Mouse (Mus musculus): Measurements from ENCODE around the gene Itm2b. TPM values are rescaled to one million over a fixed set of nuclear protein-coding genes. Genes with fewer than 3 reads are reported as not detected.

Gene Itm2b
- polyA plus RNA-seq, 2 experiments from 2014 or later, result 963 to 1,015 TPM

DNA sequence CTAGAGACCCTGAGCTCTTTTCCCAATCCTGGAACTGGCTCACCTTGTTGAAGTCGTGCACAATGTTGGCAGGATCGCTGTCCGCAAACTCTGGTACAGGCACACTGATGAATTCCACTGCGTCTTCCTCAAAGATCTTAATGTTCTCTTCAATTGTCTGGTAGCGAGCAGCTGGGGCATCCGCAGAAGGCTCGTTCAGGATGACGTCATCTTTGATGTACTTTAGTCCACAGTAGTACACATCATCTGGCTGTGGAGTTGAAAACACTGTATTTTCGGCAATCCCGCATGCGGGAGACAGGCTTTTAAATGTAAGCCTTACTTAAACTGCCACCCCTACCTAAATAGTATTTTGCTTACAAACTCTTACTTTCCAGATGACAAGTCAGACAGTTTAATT lies 18.8 kb downstream of the Itm2b start:
- no peak for ATAC-seq

DNA sequence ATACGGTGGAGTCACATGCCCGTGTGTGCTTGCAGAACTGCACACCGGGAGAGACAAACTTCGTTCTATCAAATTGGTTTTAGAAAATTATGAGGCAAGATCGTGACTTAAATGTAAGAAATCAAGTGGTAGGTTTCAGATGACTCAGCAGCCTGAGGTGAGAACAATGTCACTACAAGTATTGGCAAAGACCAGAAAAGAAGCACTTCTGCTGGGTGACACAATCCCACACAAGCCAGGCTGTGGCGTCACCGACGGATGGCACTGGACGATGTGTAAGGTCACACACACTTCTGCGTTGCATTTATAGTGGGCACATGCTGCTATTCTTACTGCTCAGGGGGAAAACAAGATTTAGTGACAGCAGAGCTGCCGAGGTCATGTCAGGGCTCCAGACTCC lies 21.3 kb downstream of the Itm2b start:
- no peak for ATAC-seq

DNA sequence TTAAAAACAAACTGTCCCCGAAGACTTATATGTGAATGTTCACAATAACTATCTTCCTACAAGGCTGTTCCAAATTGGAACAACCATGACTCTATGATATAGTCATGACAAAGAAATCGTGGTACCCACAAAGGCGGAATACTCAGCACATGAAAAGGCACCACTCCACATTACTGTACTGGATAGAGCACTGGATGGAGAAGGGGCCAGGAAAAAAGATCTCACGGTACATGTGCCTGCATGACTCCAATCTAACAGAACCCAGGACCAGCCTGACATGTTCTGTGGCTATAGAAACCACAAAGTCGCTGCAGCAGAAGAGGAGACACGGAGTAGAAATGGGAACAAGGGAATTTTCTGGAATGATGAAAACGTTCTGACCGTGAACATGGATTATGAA lies 30.4 kb downstream of the Itm2b start:
- ATAC-seq, result no peak

DNA sequence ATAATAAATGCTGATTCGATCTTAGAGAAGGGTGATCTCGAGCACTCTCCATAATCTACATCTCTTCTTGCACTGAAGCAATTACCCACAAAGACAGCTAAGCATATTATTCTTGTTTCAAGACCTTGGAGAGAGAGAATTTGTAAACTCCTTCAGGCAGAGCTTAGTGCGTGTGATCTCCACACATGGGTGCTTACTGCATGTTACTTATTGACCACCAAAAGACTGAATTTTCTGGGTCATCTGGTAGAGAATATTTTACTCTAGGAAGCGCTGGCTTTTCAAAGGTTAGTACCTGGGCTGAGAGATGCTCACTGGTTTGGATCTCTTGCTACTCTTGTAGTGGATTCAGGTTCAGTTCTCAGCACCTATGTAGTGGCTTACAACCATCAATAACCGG lies 34.0 kb downstream of the Itm2b start:
- ATAC-seq, result no peak

DNA sequence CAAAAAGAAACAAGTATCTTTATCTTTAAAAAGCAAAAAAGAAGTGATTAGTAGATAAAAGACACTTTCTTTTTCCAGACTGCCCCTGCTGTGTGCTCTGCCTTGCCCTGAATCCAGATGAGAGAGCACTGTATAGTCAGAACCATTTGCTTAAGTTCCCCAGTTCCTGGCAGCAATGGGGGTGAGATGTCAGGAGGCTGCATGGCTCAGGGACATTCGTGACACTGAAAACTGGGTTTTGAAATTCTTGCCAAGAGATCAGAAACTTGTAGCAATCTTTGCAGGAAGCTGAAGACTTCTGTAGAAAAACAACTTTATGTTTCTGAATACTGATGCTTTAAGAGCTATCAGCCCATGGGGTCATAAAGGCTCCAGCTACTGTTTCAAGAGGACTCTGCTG lies 35.1 kb downstream of the Itm2b start:
- peak; percentile 25 for ATAC-seq

DNA sequence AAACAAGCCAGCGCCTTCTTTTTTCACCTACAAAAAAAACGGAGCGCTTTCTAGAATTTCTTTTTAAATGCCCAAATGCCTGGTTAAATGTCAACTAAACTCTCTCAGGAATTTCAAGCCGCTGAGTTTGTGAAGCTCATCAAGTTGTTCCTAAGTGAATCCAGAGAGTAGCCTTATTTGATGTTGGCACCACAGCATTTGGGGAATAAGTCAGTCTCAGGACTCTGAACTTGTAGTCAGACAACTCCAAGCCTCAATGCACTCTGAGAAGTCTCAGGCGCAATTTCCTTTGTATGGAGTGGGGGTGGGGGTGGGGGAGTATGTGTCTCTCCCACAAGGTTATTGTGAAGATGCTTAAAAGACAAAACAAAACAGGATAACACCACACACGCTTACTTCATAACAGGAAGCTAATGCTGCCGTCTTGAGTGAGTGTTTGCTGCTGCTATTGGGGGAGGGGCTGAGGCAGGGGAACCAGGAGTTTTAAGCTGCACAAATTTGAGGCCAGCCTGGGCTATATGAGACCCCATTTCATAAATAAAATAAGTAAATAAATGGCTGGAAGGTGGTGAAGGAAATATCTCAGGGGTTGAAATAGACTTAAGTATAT lies 35.9 kb downstream of the Itm2b start:
- ATAC-seq, result peak; percentile 62

DNA sequence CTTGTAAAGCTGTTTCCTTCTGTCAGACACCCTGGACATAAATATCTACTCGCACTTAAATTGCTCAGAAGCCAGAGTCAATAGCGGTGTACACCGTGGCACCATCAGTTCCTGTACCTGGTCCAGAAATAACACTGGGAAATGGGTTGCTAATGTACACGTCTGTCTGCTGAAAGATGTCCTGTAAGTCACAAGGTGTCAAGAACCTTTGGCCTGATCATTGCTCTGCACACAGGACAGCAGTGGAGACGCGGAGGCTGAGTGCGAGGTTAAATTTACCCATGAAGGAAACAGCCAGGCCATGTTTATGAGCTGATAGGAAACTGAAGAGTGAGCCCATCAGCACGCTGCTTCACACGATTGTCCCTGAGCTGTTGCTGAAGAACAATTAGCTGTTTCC lies 37.8 kb downstream of the Itm2b start:
- no peak for ATAC-seq

DNA sequence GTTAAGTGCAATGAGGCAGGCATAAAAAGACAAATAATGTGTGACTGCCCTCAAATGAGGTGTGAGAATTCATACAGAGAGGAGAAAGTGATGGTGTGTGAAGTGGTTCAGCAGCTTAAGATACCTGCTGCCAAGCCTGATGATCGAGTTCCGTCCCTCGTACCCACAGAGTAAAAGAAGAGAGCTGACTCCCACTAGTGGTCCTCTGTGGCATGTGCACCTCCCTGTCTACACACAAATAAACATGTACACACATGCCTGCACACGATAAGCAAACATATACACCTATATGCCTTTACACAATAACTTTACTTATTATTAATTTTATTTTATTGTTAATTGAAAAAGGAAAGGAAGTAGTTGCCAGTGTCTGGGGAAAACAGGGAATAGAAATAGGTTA lies 39.5 kb downstream of the Itm2b start:
- no peak for ATAC-seq

DNA sequence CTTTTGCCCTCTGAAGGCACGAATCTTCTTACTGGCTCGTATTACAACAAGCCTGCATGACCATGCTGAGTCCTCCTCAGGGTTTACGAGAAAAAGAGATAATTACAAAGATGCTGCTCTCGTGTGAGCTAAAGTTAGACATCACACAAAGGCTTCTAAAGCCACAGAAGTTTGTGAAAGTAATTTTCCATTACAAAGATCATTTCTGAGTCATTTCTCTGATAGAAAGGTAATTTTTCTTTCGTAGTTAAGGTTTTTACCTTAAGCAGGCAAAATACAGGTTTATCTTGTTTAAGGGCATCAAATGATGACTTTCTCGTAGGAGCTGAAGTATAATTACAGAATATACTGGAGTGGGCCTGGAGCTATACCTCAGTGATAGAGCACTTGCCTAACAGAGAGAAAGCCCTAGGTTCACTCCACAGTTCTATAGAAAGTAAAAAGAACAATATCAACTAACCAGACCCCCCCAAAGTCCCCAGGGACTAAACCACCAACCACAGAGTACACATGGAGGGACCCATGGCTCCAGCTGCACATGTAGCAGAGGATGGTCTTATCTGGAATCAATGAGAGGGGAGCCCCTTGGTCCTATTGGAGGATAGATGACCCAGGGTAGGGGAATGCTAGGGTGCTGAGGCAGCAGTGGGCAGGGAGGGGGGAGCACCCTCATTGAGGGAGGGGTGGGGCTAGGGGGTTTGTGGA lies 44.9 kb downstream of the Itm2b start:
- ATAC-seq, result peak; percentile 35

DNA sequence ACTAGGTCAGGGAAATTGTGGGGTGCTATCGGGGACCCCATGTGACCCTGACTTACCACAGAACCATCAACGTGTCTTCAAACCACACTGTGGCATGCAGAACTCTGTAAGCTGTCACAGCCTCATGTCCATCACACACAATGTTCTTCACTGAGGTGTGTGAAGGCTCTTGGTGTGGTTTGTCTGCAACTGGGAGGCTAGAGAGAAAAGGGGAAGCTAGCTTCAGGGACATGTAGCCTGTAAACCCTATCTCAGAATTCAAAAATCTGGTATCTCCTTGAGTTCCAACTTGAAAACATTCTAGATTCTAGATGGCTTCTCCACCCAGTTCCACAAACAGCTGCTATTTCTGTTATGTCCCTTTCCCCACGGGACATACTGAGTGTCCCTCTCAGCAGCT lies 45.5 kb downstream of the Itm2b start:
- ATAC-seq, result peak; percentile 19

DNA sequence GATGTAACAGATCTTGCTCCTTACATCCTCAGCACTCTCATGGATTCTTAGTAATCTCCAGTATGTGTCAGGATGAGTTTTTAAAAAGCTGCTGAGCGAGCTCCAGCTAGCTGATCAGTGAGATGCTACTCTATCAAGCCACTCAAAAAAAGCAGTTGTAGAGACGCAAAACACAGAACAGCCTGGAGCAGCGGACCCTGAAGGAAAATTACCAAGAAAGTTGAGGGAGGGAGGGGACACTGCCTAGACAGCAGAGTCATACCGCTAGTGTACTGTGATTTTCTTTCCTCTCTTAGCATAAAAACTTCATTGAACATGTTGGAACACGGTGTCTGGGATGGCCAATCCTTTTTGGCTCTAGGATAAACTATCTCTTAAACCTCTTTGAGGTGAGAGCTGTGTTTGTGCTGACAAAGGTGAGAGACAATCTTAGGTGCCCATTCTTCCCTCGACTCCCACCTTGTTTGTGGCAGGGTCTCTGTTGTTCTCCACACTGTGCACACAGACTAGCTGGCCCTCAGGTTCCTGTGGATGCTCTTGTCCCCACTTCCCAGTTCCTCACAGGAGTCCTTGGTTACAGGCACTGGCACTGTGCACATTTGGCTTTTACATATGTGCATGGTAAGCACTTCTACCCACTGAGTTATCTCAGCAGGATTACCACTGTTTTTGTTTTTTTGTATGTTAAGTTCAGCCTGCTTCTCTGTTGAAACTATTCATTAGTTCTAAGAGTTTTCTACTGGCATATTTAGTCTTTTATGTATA lies 48.6 kb downstream of the Itm2b start:
- ATAC-seq, result no peak

DNA sequence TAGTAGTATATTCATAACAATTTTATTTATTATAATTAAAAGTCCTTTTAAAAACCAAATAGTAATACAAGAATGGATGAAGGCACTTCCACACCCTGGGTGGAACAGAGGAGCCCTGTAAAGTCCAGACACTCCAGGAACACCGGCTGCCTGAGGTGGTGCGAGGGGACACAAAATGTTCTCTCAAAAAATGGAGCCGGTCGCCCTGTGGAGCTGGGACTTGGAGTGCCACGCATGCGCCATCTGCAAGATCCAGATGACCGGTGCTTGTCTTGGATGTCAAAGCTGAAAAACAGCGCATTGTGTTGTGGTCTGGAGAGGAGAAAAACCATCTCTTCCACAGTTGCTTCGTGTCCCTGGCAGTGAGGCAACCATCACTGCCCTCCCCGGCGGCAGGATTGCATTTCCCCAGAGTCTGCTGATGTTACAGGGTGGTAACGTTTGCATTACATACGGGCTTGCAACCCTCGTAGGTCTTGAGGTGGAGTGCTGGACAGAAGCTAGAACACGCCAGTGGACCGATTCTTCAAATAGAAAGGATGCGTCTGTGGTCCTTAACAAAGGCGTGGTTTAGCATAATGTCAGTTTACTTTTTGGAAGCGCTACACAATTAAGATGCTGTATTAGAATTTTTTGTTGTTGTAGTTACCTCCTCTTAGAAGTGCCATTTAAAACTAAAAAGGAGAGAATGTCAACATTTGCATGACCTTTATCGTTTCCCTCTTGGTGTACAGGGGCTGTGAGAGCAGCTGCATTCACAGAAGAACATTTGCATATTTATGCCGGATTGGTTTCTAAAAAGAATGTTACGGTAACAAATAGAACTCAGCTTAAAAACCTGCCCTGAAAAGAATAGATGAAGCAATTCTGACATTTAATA lies 49.9 kb downstream of the Itm2b start:
- ATAC-seq, result peak; percentile 33

DNA sequence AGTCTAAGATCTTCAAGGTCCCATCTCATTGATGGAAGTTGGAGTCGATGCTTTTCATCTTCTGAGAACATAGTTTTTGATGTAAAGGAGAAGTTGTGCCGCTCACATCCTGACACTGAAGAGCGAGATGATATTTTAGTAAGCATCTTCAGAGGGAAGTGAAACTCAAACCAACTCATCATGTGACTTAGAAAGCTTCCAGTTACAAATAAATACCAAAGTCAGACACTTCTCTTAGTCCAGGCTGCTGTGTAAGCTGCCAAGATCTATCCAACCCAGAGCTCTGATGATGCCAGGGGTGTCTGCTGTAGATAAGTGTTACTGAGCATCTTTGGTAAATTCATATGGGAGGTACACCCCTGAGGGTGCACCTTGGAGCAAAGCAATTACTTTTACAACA lies 51.2 kb downstream of the Itm2b start:
- peak; percentile 30 for ATAC-seq

DNA sequence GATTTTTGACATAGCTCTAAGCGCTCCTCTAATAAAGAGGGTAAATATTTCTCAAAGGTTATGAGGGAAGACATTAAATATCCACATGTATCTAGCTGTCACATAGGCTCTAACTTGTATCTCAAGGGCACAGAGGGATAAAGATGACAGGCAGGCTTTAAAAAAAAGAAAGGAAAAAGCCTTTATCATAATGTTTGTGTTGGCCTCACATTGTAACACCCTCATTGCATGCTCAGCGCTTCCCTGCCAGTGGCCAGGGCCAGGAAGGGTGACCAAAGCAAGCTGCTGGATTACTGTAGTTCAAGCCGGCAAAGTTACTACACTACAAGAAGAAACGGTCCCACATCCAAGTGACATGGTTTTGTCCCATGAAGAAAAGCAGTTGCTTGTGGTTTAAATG lies 53.7 kb downstream of the Itm2b start:
- ATAC-seq, result no peak

DNA sequence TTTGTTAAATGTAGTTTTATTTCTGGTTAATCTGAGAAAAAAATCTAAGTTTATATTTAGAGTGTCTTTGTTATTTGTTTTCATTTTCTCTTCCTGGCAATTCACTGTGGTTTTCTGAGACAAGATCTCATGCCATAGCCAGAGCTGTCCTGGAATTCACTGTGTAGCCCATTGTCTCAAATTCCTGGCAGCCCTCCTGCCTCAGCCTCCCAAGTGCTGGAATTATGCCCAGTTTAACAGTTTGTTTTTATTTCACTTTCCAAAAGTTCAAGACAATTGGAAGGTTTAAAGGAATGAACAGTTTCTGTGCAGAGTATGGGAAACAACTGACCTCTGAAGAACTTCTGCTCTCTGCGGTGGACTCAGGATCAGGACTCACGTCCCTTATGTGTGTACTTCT lies 55.2 kb downstream of the Itm2b start:
- ATAC-seq, result no peak

DNA sequence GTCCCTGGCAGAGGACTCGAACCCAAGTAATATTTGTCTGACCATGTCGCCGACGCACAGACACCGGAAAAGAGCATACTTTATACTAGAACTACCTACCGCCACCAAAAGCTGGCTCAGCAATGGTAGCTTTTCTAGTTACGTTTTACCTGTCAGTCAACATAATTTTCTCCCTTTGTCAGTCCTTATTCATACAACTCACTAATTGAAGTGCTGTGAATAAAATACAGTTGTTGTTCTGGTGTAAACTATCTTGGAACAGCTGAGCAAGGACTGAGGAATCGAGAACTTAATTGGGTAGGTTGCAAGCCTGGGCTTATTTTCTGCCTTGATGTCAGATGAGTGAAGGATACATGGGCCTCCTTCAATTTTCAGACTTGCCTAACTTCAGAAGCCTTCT lies 58.6 kb downstream of the Itm2b start:
- ATAC-seq, result peak; percentile 18

DNA sequence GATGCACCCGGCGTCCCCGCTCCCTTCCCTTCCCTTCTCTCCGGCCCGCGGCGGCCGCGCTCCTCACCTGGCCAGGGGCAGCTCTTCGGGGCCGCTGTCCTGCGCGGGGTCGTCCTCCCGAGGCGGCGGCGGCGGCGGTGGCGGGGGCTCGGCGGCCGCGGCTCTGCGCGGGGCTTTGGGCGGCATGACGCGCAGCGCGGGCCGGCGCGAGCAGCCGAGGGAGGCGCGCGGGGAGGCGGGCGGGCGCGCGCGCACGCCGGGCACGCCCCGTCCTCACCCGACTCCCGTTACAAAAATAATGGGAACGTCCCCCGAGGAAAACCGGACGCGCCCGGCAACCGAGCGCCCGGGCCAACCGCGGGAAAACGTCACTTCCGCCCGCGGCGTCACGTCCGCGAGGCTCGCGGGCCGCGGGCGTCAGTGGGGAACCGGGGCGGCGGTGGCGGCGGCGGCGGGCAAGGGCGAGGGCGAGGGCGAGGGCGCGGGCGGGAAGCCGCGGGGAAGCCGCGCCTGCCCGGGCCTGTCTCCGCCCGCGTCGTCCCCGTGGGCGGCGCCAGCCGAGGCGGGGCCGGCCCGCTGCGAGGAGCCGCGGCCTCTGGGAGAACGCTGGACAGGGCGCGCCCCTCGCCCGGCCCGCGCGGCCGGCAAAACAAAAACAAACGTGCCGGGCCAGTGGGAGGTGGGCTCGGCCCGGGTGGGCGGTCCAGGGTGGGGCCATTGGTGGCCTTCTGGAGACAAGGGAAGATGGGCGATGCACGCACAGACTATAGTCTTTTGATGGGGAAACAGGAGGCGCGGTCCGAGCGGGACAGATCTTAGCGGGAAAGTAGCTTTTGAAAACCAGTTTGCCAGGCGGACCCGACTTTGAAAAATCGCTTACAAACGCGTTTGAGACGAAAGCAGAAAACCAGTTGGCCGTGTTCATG lies 59.4 kb downstream of the Itm2b start, which contains the start of gene Rb1:
TSS of gene Rb1 (minus strand) at position 367 of the 926 bp plus-strand sequence.
- peak; percentile 62 for ATAC-seq

DNA sequence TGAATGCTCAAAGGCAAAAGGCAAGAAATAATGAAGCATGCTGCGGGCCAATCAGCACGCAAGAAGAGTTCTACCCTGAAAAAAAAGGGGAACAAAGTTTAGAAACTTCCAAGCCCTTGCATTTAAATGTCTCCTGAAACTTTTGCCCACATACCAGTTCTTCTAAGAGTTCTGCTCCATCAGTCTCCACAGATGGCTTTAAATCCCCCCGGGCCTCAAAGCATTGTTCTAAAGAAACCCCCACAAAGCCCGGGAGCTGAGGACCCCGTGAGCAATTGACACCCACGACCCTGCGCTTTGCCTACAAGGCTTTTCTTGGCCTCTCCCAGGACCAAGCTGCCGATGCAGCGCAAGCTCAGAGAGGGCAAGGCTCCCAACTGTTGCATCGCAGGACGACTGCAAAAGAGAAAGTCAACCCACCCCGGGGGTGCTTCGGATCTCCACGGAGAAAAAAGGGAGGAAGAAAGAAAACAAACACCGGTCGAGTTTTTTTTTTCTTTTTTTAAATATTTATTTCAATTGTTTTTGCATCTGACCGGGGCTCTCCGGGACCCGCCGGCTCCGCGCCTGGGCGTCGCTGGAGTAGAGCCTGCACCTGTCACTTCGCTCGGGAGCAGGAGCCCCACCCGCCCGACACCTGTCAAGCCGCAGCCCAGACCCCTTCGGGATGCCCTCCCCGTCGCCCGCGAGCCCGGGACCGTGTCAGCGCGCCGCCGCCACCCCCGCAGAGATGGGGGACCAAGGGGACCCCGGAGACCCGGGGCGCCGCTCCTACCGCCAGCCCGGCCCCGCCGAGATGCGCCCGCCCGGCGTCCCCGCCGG lies 60.2 kb downstream of the Itm2b start:
- peak; percentile 17 for ATAC-seq

DNA sequence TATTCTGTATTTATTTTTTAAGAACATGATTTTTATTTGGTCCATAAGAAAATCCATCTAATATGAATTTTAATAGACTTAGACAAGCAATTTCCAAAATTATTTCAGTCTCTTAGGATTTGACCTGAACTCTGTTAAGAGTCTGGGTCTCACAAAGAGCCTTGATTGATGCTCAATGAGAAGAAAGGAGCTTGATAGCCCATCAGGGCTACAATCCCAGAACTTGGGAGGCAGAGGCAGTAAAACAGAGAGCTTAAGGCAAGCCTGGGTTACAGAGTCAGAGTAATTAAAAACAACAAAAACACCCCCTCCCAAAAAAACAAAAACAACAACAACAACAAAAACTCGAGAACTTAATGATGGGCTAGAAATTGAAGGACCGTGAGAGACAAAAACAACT lies 61.1 kb downstream of the Itm2b start:
- ATAC-seq, result no peak

DNA sequence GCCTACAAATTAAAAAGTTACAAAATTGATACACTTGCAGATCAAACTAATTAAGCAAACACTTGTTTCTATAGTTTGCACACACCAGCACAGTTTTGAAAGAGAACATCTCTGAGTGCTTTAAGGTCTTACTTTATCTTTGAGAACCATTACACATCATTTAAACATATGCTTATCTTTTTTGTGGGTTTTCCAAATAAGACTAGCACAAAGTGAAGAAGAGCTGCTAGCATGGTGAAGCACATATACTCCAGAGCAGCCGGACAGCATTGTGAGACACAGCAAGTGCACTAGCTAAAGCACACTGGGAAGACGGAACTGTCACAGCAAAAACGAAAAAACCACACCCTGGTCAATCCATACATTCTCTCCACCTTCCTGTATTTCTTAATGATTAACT lies 62.9 kb downstream of the Itm2b start:
- no peak for ATAC-seq

DNA sequence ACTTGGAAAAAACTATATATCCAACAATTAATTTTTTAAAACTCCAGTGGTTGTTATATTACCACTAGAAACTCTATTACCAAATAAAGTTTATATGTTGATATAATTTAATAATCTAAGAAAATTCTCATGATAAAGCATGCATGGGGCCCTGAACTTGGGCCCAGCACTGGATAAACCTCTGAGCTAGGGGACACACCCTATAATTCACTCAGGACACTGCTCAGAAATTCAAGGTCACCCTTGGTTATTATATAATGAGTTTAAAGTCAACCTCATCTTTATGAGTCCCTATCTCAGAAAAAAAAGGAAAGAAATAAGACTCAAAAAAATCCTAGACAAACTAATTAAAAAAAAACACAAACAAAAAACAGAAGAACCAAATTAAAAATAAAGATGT lies 68.2 kb downstream of the Itm2b start:
- no peak for ATAC-seq
